Mouse (Mus musculus) liver, embryonic 14.5 days (tissue): Measurements from ENCODE around the gene 4931428F04Rik. TPM values are rescaled to one million over a fixed set of nuclear protein-coding genes. Genes with fewer than 3 reads are reported as not detected.

Experiments
- ATAC-seq: fragments of 200-750 bp; cut with Nextera tagmentation; 2 replicates; pipeline ENCODE4 v1.8.0; 2017; ENCODE audit warnings: moderate number of reproducible peaks, mild to moderate bottlenecking, moderate library complexity; ENCODE audit not compliant: insufficient read depth
- DNase-seq, 3 experiments: peaks; one replicate each; pipeline ENCODE4 v3.0.0-alpha.2; 2012 to 2013; ENCODE audit warnings: low read depth in 3 of 3, low spot score in 3 of 3
- H3K27ac ChIP-seq: fragments of 300-500 bp; sonication (generic); 2 replicates; pipeline ENCODE4 v1.5.1; 2014; ENCODE audit warnings: moderate library complexity, mild to moderate bottlenecking, control low read depth, inconsistent platforms
- H3K27me3 ChIP-seq: fragments of 300-500 bp; sonication (generic); 2 replicates; pipeline ENCODE4 v1.6.1; 2014; ENCODE audit warnings: mild to moderate bottlenecking, low read length, moderate library complexity; ENCODE audit not compliant: control insufficient read depth, insufficient read depth
- H3K36me3 ChIP-seq: fragments of 300-500 bp; sonication (generic); replicated peaks from 2 replicates; pipeline ENCODE4 v1.6.1; 2014; ENCODE audit warnings: low read depth; ENCODE audit not compliant: control insufficient read depth, insufficient read depth
- H3K4me1 ChIP-seq, 2 experiments: fragments of 200-500 bp in 1 of 2; fragments of 300-500 bp in 1 of 2; sonication (generic) in 1 of 2; replicated peaks; 2 replicates each; pipeline ENCODE4 v1.6.1; 2012 to 2014; ENCODE audit warnings: antibody characterized with exemption in 1 of 2, inconsistent platforms in 1 of 2, low read length in 1 of 2; ENCODE audit not compliant: control insufficient read depth in 2 of 2, insufficient read depth in 2 of 2
- H3K4me2 ChIP-seq: fragments of 300-500 bp; sonication (generic); 2 replicates; pipeline ENCODE4 v1.6.1; 2014; ENCODE audit warnings: low read depth, mild to moderate bottlenecking, control low read depth, moderate library complexity
- H3K4me3 ChIP-seq, 2 experiments: fragments of 200-500 bp in 1 of 2; fragments of 300-500 bp in 1 of 2; sonication (generic) in 1 of 2; 2 replicates each; pipeline ENCODE4 v1.5.1; 2012 to 2014; ENCODE audit warnings: low read depth in 2 of 2, low read length in 2 of 2, mild to moderate bottlenecking in 2 of 2, control low read depth in 1 of 2, inconsistent platforms in 1 of 2, moderate library complexity in 1 of 2; ENCODE audit not compliant: insufficient read depth in 1 of 2
- H3K9ac ChIP-seq: fragments of 300-500 bp; sonication (generic); replicated peaks from 2 replicates; pipeline ENCODE4 v1.6.1; 2014; ENCODE audit warnings: mild to moderate bottlenecking, control low read depth, moderate library complexity
- H3K9me3 ChIP-seq: fragments of 300-500 bp; sonication (generic); 2 replicates; pipeline ENCODE4 v1.6.1; 2016; ENCODE audit warnings: low read length, mixed read lengths; ENCODE audit not compliant: control insufficient read depth
- CTCF ChIP-seq: IDR thresholded peaks from 2 replicates; pipeline ENCODE4 v1.5.1; 2016; ENCODE audit warnings: antibody characterized with exemption, low read depth, control low read depth
- EP300 ChIP-seq: IDR thresholded peaks from 2 replicates; pipeline ENCODE4 v1.6.1; 2016; ENCODE audit warnings: antibody characterized with exemption, low read depth
- WGBS: fragments of 180-500 bp; shearing (Covaris S2); extraction: QIAGEN DNeasy Blood & Tissue Kit; methylation state at CpG from one replicate; pipeline ENCODE4 v1.1.7; 2014; ENCODE audit not compliant: insufficient replicate concordance; 5-methylcytosine and 5-hydroxymethylcytosine counted together
- polyA plus RNA-seq, 2 experiments: library from polyadenylated mRNA; depleted of rRNA in 1 of 2; stranded (reverse) in 1 of 2; unstranded in 1 of 2; fragments of >200 nt; fragmentation: Nextera tagmentation in 1 of 2; extraction: Ambion mirVana in 1 of 2; gene quantifications; 2 replicates each; pipeline versions ENCODE4 v1.2.1 to v1.2.3; 2012 to 2014

The 4931428F04Rik gene
- polyA plus RNA-seq, 2 experiments: 0.62 to 1.3 TPM

DNA sequence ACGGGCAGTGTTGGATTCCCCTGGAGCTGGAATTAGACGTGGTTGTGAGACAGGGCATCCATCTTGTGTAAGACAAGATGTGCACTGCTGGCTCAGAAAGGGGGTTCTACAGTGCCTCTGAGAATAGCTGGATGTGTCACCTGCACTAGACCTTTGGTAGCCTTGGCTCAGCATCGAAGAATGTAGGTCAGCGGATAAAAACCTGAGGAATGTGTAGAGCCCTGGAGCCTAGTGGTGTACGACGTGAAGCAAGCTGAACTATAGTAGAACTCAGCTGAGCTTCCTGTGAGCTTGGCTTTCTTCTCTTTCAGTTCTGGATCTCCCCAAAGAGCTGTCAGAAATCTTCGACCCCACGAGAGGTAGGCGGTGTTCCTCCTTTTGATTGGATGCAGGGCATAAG is 14.2 kb upstream of the 4931428F04Rik start:
- WGBS: 83% methylated on average over 9 of the region's 9 CpGs
- H3K4me1 ChIP-seq: peaks cover 35 to 61% of the 10 kb centered on the region in 2 experiments

DNA sequence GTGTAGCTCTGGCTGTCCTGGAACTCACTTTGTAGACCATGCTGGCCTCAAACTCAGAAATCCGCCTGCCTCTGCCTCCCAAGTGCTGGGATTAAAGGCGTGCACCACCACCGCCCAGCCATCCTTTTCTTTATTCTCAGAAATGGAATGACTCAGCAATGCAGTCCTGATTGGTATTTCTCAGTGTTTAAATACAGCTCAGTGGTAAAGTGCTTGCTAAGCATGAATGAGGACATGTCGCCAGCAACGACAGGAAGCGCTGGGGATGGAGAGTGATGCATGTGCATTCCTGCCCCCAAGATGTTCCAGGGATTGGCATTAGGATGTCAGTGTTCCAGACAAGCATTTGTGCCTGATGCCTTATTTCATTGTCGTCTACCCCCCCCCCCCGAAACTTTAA is 13.7 kb upstream of the 4931428F04Rik start:
- Histone ChIP-seq H3K9me3 (no peaks in the 10 kb centered on the region), H3K9ac (no peak overlapping the region), H3K36me3 (peaks cover 82% of the 10 kb centered on the region), H3K4me1 (peaks cover 39 to 63% of the 10 kb centered on the region in 2 experiments), H3K4me3 (no peak overlapping the region), H3K27me3 (no peaks in the 10 kb centered on the region), H3K27ac (no peak overlapping the region; the same call in none of the 2 replicates), H3K4me2 (peak overlapping the region; percentile 99; the same call in 1 of the 2 replicates)
- 60% methylated on average over 8 of the region's 8 CpGs for WGBS
- DNase-seq (no peak), ATAC-seq (no peak)
- TF ChIP-seq EP300 (no peak), CTCF (no peak)

More for the DNA sequence above, 14.2 kb upstream of the 4931428F04Rik start:
- TF ChIP-seq CTCF: no peak
- TF ChIP-seq EP300: no peak
- Histone ChIP-seq H3K9me3 (no peaks in the 10 kb centered on the region), H3K9ac (no peak overlapping the region), H3K36me3 (peaks cover 81% of the 10 kb centered on the region), H3K27ac (no peak overlapping the region; the same call in none of the 2 replicates), H3K4me2 (peak overlapping the region; percentile 1; the same call in 1 of the 2 replicates), H3K27me3 (no peaks in the 10 kb centered on the region), H3K4me3 (no peak overlapping the region)
- DNase-seq: no peak
- ATAC-seq: no peak

DNA sequence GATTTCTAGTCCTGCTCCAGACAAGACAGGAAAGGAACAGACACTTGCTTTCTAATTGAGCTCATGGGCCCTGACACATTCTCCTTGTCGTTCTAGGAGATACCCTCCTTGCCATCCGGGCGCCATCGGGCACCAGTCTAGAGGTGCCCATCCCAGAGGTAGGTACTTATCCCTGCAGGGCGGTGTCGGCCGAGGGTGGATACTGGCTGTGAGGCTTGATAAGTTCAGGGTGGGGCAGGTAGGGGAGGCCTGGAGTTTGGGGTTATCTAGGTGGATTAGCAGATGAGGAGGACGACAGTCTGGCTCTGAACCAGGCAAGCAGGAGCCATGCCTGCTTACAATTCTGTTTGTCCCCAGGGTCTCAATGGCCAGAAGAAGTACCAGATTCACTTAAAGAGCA is 10.3 kb upstream of the 4931428F04Rik start:
- ATAC-seq (peak; percentile 89), DNase-seq (peak; percentile 88 to 90 (median 90))
- Histone ChIP-seq H3K9me3 (no peaks in the 10 kb centered on the region), H3K9ac (peak overlapping the region; percentile 95), H3K4me2 (peak overlapping the region; percentile 99), H3K27ac (peak overlapping the region; percentile 97), H3K4me3 (peak overlapping the region; percentile 94 to 97), H3K27me3 (no peaks in the 10 kb centered on the region), H3K36me3 (peaks cover 63% of the 10 kb centered on the region), H3K4me1 (peaks cover 43 to 68% of the 10 kb centered on the region in 2 experiments)
- WGBS: 18% methylated on average over 8 of the region's 8 CpGs
- TF ChIP-seq EP300 (peak; percentile 91), CTCF (no peak)

DNA sequence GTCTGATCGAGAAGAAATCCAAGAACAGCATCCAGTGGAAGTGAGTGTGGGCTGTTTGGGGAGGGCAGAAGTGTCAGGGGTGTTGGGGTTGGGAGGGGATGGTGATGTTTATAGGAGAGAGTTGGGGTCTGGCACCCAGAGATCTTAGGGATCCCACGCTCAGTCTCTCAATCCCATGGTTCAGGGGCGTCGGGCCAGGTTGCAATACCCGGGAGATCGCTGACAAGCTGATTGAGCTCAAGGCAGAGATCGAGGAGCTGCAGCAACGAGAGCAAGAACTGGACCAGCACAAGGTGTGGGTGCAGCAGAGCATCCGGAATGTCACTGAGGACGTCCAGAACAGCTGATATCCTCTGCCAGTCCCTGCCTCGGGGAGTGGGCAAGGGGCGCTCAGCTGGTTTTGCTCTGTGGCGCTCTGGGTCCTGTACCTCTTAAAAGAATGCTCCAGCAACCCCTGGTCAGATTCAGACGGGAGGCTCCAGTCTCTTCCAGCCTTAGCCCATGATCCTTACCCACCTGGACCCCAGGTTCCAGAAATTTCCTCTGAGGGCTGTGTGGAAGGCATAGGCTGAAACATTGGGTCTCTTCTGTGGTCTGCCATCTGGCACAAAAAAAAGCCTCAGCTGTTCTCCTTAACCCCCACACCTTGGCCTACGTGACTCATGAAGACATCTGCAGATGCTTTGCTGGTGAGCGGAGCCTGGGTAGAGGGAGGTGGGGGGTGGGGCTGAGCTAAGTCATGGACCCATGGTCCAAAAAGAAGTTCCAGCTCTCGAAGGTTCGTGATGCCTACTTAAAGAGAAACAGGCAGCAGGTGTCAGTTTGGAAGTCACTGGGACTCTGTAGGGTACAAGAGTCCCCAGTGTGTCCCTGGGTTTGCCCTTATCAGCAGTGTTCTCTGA is 8.9 kb upstream of the 4931428F04Rik start:
- Histone ChIP-seq H3K27me3 (no peaks in the 10 kb centered on the region), H3K4me3 (peak overlapping the region; percentile 97 to 98), H3K4me1 (peaks cover 43 to 55% of the 10 kb centered on the region in 2 experiments), H3K4me2 (peak overlapping the region; percentile 99), H3K9me3 (no peaks in the 10 kb centered on the region), H3K27ac (peak overlapping the region; percentile 97), H3K9ac (peak overlapping the region; percentile 95), H3K36me3 (peaks cover 49% of the 10 kb centered on the region)
- DNase-seq (peak in 1 of 3 experiments; percentile 55), ATAC-seq (peak; percentile 12; the same call in 1 of the 2 replicates)
- no peak for TF ChIP-seq CTCF
- TF ChIP-seq EP300: no peak
- WGBS: 16% methylated on average over 18 of the region's 18 CpGs
